Mouse (Mus musculus): ENCODE data around the gene Lgr5.

The Lgr5 gene

DNA sequence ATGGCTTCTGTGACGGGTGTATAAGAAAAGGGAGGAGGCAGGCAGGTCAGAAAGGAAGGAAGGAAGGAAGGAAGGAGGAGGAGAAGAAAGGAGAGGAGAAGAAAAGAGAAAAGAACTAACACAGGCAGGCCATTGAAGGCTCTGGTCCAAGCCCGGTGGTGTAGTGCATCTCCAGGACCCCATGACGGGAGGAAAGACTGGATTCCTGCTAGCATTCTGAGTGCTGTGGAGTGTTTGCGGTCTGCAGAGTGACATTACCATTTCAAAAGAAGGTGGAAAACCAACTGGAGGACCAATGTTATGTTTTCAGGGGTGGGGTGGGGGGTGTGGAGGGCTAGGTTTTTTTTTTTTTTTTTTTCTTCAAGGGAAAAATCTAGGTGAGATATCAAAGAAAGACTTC lies 165.6 kb downstream of the Lgr5 start:
- DNase-seq (ENCODE audit: low spot score) = no peak

DNA sequence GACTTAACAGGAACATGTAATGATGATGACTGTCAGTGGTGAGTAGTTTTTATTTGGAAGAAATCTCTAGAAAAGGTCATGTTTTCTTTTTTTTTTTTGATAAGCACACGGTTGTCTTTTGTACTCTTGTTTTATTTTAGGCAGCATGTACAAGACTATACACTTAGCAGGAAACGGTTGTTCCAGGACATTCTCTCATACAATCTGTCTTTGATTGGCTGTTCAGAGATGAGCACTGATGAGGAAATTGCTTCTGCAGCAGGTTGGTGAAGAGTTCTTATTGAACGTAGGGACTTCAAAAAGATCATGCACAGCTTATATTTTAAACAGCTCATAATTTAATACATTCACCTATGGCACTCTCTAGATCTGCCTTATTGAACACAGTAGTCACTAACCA lies 173.5 kb downstream of the Lgr5 start:
- no peak for DNase-seq (ENCODE audit: low spot score)

GRCm38 (mm10) chr10:115413496-115413895 lies 174.1 kb downstream of the Lgr5 start:
- DNase-seq (ENCODE audit: low spot score) = no peak

- peak; percentile 79 for DNase-seq (ENCODE audit: low spot score)
These were observed 181.2 kb downstream of the Lgr5 start for GRCm38 (mm10) chr10:115406393-115406792.

Data from embryo, embryonic 10.5 days (tissue).